Mouse (Mus musculus) erythroblast, embryonic 14.5 days (primary cell): ENCODE data around the gene Cux2.

Source experiments
- GATA1 ChIP-seq: IDR thresholded peaks from 2 replicates; pipeline ENCODE4 v1.6.1; 2012; ENCODE audit warnings: low read length, inconsistent platforms, mixed read lengths
- TAL1 ChIP-seq: IDR thresholded peaks from 3 replicates; pipeline ENCODE4 v1.6.1; 2012; ENCODE audit warnings: low read length, inconsistent platforms, mixed read lengths

DNA sequence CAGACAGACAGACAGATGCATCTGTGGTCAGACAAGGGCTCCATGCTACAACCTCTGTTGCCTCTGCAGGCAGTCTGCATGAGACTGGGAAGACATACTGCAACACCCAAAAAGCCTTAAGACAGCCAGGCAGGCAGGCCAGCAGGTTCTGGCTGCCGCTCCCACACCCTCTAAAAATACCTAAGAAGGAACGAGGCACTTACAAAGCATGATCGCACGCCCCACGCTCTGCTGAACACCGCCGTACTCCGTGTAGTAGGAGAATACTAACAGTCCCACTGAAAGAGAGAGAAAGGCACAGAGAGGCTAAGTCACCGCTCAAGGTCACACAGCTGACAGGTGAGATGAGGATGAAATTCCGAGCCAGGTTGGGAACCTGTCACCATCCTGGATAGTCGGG is 6.3 kb downstream of the Cux2 start:
- TF ChIP-seq TAL1 (no peak), GATA1 (no peak)
